In genomic region chr10:118746719-118747395, GRCm38 (mm10) we compare ENCODE assay signal across 10 mouse cellular contexts.
DNase-seq lines count a peak whose midpoint lies in the region; ATAC-seq and TF ChIP-seq lines count a peak whose summit lies in the region.
"Had no signal": no experiment of that assay in that cellular context is flagged by ENCODE, and none has a peak within 500 bp of the region (broad histone marks: within the 10 kb centered on the region; RNA-seq: fewer than 3 reads in every experiment).

No protein-coding gene starts in this region.

- no peak overlapping the region for H3K4me2 ChIP-seq in midbrain, postnatal 0 days (ENCODE audit: low read depth, low read length, poor library complexity, severe bottlenecking)
- H3K4me2 ChIP-seq in midbrain, embryonic 15.5 days: no peak overlapping the region
- H3K4me2 ChIP-seq in intestine, embryonic 16.5 days (ENCODE audit: low read depth, low read length): no peak overlapping the region; the same call in 1 of the 2 replicates
- H3K4me2 ChIP-seq in stomach, postnatal 0 days (replicated peaks; ENCODE audit: low read depth): no peak overlapping the region
- H3K4me2 ChIP-seq: neural tube, embryonic 12.5 days had no signal

- TF ChIP-seq CTCF in midbrain, postnatal 0 days (IDR thresholded peaks at IDR 0.05): no peak
- no peak for TF ChIP-seq CTCF in stomach, postnatal 0 days (IDR thresholded peaks at IDR 0.05; ENCODE audit: low read depth)
- no peak for TF ChIP-seq CTCF in cerebellum, adult 2 months (IDR thresholded peaks at IDR 0.05; ENCODE audit: borderline replicate concordance, insufficient read depth, low read depth, low read length)

- no peak for DNase-seq in frontal cortex, postnatal 10 days (ENCODE audit: low spot score in 2 of 2)
- no peak for DNase-seq in midbrain, postnatal 0 days (ENCODE audit: low spot score)
- DNase-seq in stomach, postnatal 0 days (ENCODE audit: low spot score): no peak
- no peak for DNase-seq in cerebellum, postnatal 25 days
- no peak for DNase-seq in cerebellum, adult 2 months
- DNase-seq: kidney, adult 2 months had no signal

- no peak for TF ChIP-seq EP300 in stomach, postnatal 0 days (optimal IDR thresholded peaks at IDR 0.05)

- H3K27me3 ChIP-seq in midbrain, postnatal 0 days (ENCODE audit: insufficient read depth, low read length): no peaks in the 10 kb centered on the region; the same call in 1 of the 2 replicates
- no peaks in the 10 kb centered on the region for H3K27me3 ChIP-seq in midbrain, embryonic 15.5 days (replicated peaks)
- H3K27me3 ChIP-seq in intestine, embryonic 16.5 days (replicated peaks; ENCODE audit: control insufficient read depth, insufficient read depth, low read length): no peaks in the 10 kb centered on the region
- H3K27me3 ChIP-seq in stomach, postnatal 0 days (ENCODE audit: control insufficient read depth, insufficient read depth, low read length): no peaks in the 10 kb centered on the region
- H3K27me3 ChIP-seq in cerebellum, adult 2 months (ENCODE audit: control insufficient read depth, insufficient read depth, low read length): no peaks in the 10 kb centered on the region; the same call in 1 of the 2 replicates
- H3K27me3 ChIP-seq: neural tube, embryonic 12.5 days had no signal

- 53% methylated on average over 4 of the region's 4 CpGs for WGBS in midbrain, postnatal 0 days
- WGBS in midbrain, embryonic 15.5 days: 54% methylated on average over 4 of the region's 4 CpGs
- 50% methylated on average over 4 of the region's 4 CpGs for WGBS in intestine, embryonic 16.5 days
- WGBS in stomach, postnatal 0 days: 45% methylated on average over 4 of the region's 4 CpGs
- 67% methylated on average over 4 of the region's 4 CpGs for WGBS in cerebellum, adult 2 months

- H3K4me3 ChIP-seq in midbrain, postnatal 0 days (ENCODE audit: low read depth, low read length): no peak overlapping the region
- no peak overlapping the region for H3K4me3 ChIP-seq in midbrain, embryonic 15.5 days
- no peak overlapping the region for H3K4me3 ChIP-seq in intestine, embryonic 16.5 days (ENCODE audit: low read length)
- no peak overlapping the region for H3K4me3 ChIP-seq in stomach, postnatal 0 days (ENCODE audit: low read depth, low read length)
- H3K4me3 ChIP-seq in cerebellum, adult 2 months (replicated peaks; ENCODE audit: insufficient read depth, low read depth, low read length): no peak overlapping the region
- H3K4me3 ChIP-seq: neural tube, embryonic 12.5 days had no signal

- ATAC-seq in frontal cortex, adult (ENCODE audit: low TSS enrichment): peak; percentile 91
- ATAC-seq in midbrain, postnatal 0 days (ENCODE audit: low FRiP score): no peak
- ATAC-seq in midbrain, embryonic 15.5 days (replicated peaks): no peak
- ATAC-seq in intestine, embryonic 16.5 days: peak; percentile 88
- peak; percentile 77; the same call in 1 of the 2 replicates for ATAC-seq in stomach, postnatal 0 days (ENCODE audit: low FRiP score, low TSS enrichment)

- no peaks in the 10 kb centered on the region for H3K9me3 ChIP-seq in midbrain, postnatal 0 days (ENCODE audit: low read length)
- no peaks in the 10 kb centered on the region for H3K9me3 ChIP-seq in midbrain, embryonic 15.5 days
- no peaks in the 10 kb centered on the region for H3K9me3 ChIP-seq in intestine, embryonic 16.5 days (ENCODE audit: control insufficient read depth, low read length)
- no peaks in the 10 kb centered on the region for H3K9me3 ChIP-seq in stomach, postnatal 0 days (ENCODE audit: control insufficient read depth, low read length)
- H3K9me3 ChIP-seq: neural tube, embryonic 12.5 days had no signal

- peaks cover 5% of the 10 kb centered on the region; the same call in 1 of the 2 replicates for H3K4me1 ChIP-seq in midbrain, postnatal 0 days (ENCODE audit: insufficient read depth, low read length)
- H3K4me1 ChIP-seq in midbrain, embryonic 15.5 days: peaks cover 9% of the 10 kb centered on the region
- no peaks in the 10 kb centered on the region for H3K4me1 ChIP-seq in intestine, embryonic 16.5 days (ENCODE audit: control insufficient read depth, insufficient read depth, low read length)
- peaks cover 3% of the 10 kb centered on the region; the same call in 1 of the 2 replicates for H3K4me1 ChIP-seq in stomach, postnatal 0 days (replicated peaks; ENCODE audit: control insufficient read depth, insufficient read depth)
- H3K4me1 ChIP-seq in cerebellum, adult 2 months (ENCODE audit: control insufficient read depth, insufficient read depth, low read length): no peaks in the 10 kb centered on the region

- H3K27ac ChIP-seq in midbrain, postnatal 0 days (ENCODE audit: low read depth, low read length): peak overlapping the region; percentile 51; the same call in 1 of the 2 replicates
- no peak overlapping the region; the same call in 1 of the 2 replicates for H3K27ac ChIP-seq in midbrain, embryonic 15.5 days
- H3K27ac ChIP-seq in intestine, embryonic 16.5 days (ENCODE audit: low read length): peak overlapping the region; percentile 81
- peak overlapping the region; percentile 86 for H3K27ac ChIP-seq in stomach, postnatal 0 days (replicated peaks)
- H3K27ac ChIP-seq in cerebellum, adult 2 months (ENCODE audit: insufficient read depth, low read length): no peak overlapping the region
- H3K27ac ChIP-seq: neural tube, embryonic 12.5 days had no signal

- no peaks in the 10 kb centered on the region for H3K36me3 ChIP-seq in midbrain, postnatal 0 days (ENCODE audit: insufficient read depth, low read length)
- H3K36me3 ChIP-seq in midbrain, embryonic 15.5 days (replicated peaks): no peaks in the 10 kb centered on the region
- no peaks in the 10 kb centered on the region for H3K36me3 ChIP-seq in intestine, embryonic 16.5 days (ENCODE audit: control insufficient read depth, insufficient read depth, low read length)
- no peaks in the 10 kb centered on the region for H3K36me3 ChIP-seq in stomach, postnatal 0 days (ENCODE audit: control insufficient read depth, insufficient read depth, low read length)
- H3K36me3 ChIP-seq: neural tube, embryonic 12.5 days had no signal

- no peak for TF ChIP-seq POLR2A in cerebellum, adult 2 months (IDR thresholded peaks at IDR 0.05; ENCODE audit: borderline replicate concordance, insufficient read depth, low read length)

- no peak overlapping the region for H3K9ac ChIP-seq in midbrain, postnatal 0 days (replicated peaks; ENCODE audit: low read length, poor library complexity, severe bottlenecking)
- no peak overlapping the region for H3K9ac ChIP-seq in midbrain, embryonic 15.5 days
- no peak overlapping the region for H3K9ac ChIP-seq in intestine, embryonic 16.5 days (ENCODE audit: low read depth, low read length)
- H3K9ac ChIP-seq in stomach, postnatal 0 days (ENCODE audit: low read length): no peak overlapping the region
- H3K9ac ChIP-seq: neural tube, embryonic 12.5 days had no signal

Comparison
In these comparisons a context has a peak if more than half of its experiments do, and no peak if none do; other contexts are left out.
1. H3K27ac ChIP-seq: peak in midbrain, postnatal 0 days (single experiment), intestine, embryonic 16.5 days (single experiment) and stomach, postnatal 0 days (single experiment); none in midbrain, embryonic 15.5 days (single experiment) and cerebellum, adult 2 months (single experiment).
2. ATAC-seq: peak in frontal cortex, adult (single experiment), intestine, embryonic 16.5 days (single experiment) and stomach, postnatal 0 days (single experiment); none in midbrain, postnatal 0 days (single experiment) and midbrain, embryonic 15.5 days (single experiment).